29 mouse cellular contexts compared by ENCODE assay signal in genomic region chr2:148454014-148454542, GRCm38 (mm10). TPM values are rescaled to one million over a fixed set of nuclear protein-coding genes. Genes with fewer than 3 reads are reported as not detected.
A peak's percentile ranks its signal among the peaks of the same experiment; 100 is the strongest.
DNase-seq lines count a peak whose midpoint lies in the region; ATAC-seq lines count a peak whose summit lies in the region.
"Had no signal": no experiment of that assay in that cellular context is flagged by ENCODE, and none has a peak within 500 bp of the region (broad histone marks: within the 10 kb centered on the region; RNA-seq: fewer than 3 reads in every experiment).

No protein-coding gene starts in this region.

- no peak overlapping the region for H3K9ac ChIP-seq in lung, embryonic 16.5 days (ENCODE audit: low read length)
- H3K9ac ChIP-seq: embryonic facial prominence, embryonic 15.5 days; forebrain, embryonic 15.5 days; hindbrain, embryonic 13.5 days; liver, embryonic 12.5 days; liver, postnatal 0 days; midbrain, embryonic 13.5 days; neural tube, embryonic 15.5 days had no signal

- ATAC-seq in lung, embryonic 16.5 days (ENCODE audit: low read depth) = no peak
- peak; percentile 43; the same call in 1 of the 2 replicates for ATAC-seq in granulocyte monocyte progenitor cell, adult 5-6 weeks (replicated peaks; ENCODE audit: poor library complexity, severe bottlenecking)
- ATAC-seq: forebrain, embryonic 15.5 days; intestine, embryonic 16.5 days; liver, embryonic 12.5 days; liver, postnatal 0 days; midbrain, embryonic 13.5 days had no signal

- no peaks in the 10 kb centered on the region for H3K36me3 ChIP-seq in lung, embryonic 16.5 days (ENCODE audit: control insufficient read depth, insufficient read depth, low read length)
- H3K36me3 ChIP-seq in splenic B cell, adult 2 months (ENCODE audit: control insufficient read depth, insufficient read depth, low read length, poor library complexity, severe bottlenecking) = no peaks in the 10 kb centered on the region
- no peaks in the 10 kb centered on the region for H3K36me3 ChIP-seq in hindbrain, embryonic 10.5 days
- H3K36me3 ChIP-seq: embryonic facial prominence, embryonic 10.5 days; embryonic facial prominence, embryonic 15.5 days; forebrain, embryonic 15.5 days; G1E; hindbrain, embryonic 13.5 days; liver, embryonic 12.5 days; midbrain, embryonic 13.5 days; neural tube, embryonic 15.5 days had no signal

- H3K4me2 ChIP-seq in lung, embryonic 16.5 days (ENCODE audit: low read depth, low read length) = no peak overlapping the region
- H3K4me2 ChIP-seq: embryonic facial prominence, embryonic 15.5 days; forebrain, embryonic 15.5 days; heart, embryonic 11.5 days; hindbrain, embryonic 13.5 days; liver, embryonic 12.5 days; midbrain, embryonic 13.5 days; neural tube, embryonic 15.5 days had no signal

- no peaks in the 10 kb centered on the region for H3K9me3 ChIP-seq in lung, embryonic 16.5 days (ENCODE audit: control insufficient read depth, low read length)
- no peaks in the 10 kb centered on the region for H3K9me3 ChIP-seq in hindbrain, embryonic 10.5 days
- H3K9me3 ChIP-seq: embryonic facial prominence, embryonic 10.5 days; embryonic facial prominence, embryonic 15.5 days; forebrain, embryonic 15.5 days; hindbrain, embryonic 13.5 days; liver, embryonic 12.5 days; midbrain, embryonic 13.5 days; neural tube, embryonic 15.5 days had no signal

- peak overlapping the region; percentile 20 for H3K27ac ChIP-seq in lung, embryonic 16.5 days (ENCODE audit: low read length)
- H3K27ac ChIP-seq in hindbrain, embryonic 10.5 days = no peak overlapping the region
- H3K27ac ChIP-seq: embryonic facial prominence, embryonic 10.5 days; embryonic facial prominence, embryonic 15.5 days; forebrain, embryonic 15.5 days; hindbrain, embryonic 13.5 days; kidney, postnatal 0 days; liver, embryonic 12.5 days; midbrain, embryonic 13.5 days; neural tube, embryonic 15.5 days had no signal

- peaks cover 12% of the 10 kb centered on the region for H3K4me1 ChIP-seq in lung, embryonic 16.5 days (replicated peaks; ENCODE audit: control insufficient read depth, insufficient read depth, low read length)
- no peaks in the 10 kb centered on the region for H3K4me1 ChIP-seq in hindbrain, embryonic 10.5 days (replicated peaks)
- H3K4me1 ChIP-seq: embryonic facial prominence, embryonic 10.5 days; embryonic facial prominence, embryonic 15.5 days; forebrain, embryonic 15.5 days; hindbrain, embryonic 13.5 days; liver, embryonic 12.5 days; midbrain, embryonic 13.5 days; neural tube, embryonic 15.5 days had no signal

- no peak for DNase-seq in lung, postnatal 10 days
- DNase-seq in NIH3T3 (ENCODE audit: low read depth) = peak; percentile 80
- DNase-seq in splenic B cell, adult 2 months (ENCODE audit: low read depth, low spot score) = peak; percentile 56
- DNase-seq in hindbrain, embryonic 10.5 days (ENCODE audit: low spot score) = no peak
- DNase-seq in Muller cell, postnatal 12 days (ENCODE audit: inconsistent ontology term) = no peak
- DNase-seq: cerebellum, adult 8-10 months; cerebellum, postnatal 25 days; heart, postnatal 36 days; kidney, adult 8-10 months; kidney, postnatal 4 days; layer of hippocampus, postnatal 36 days; left cerebral cortex, postnatal 4 days; liver, postnatal 0 days; lung, postnatal 36 days had no signal

- no peak overlapping the region for H3K4me3 ChIP-seq in lung, embryonic 16.5 days (ENCODE audit: low read length)
- H3K4me3 ChIP-seq in hindbrain, embryonic 10.5 days = no peak overlapping the region
- H3K4me3 ChIP-seq: embryonic facial prominence, embryonic 10.5 days; embryonic facial prominence, embryonic 15.5 days; forebrain, embryonic 15.5 days; hindbrain, embryonic 13.5 days; liver, embryonic 12.5 days; midbrain, embryonic 13.5 days; neural tube, embryonic 15.5 days had no signal

- no peaks in the 10 kb centered on the region for H3K27me3 ChIP-seq in lung, embryonic 16.5 days (ENCODE audit: control insufficient read depth, insufficient read depth, low read depth, low read length)
- no peaks in the 10 kb centered on the region for H3K27me3 ChIP-seq in splenic B cell, adult 2 months (ENCODE audit: control insufficient read depth, insufficient read depth, low read length, poor library complexity, severe bottlenecking)
- no peaks in the 10 kb centered on the region for H3K27me3 ChIP-seq in hindbrain, embryonic 10.5 days (ENCODE audit: insufficient read depth, poor library complexity, severe bottlenecking)
- H3K27me3 ChIP-seq: embryonic facial prominence, embryonic 15.5 days; forebrain, embryonic 15.5 days; hindbrain, embryonic 13.5 days; liver, embryonic 12.5 days; midbrain, embryonic 13.5 days; neural tube, embryonic 15.5 days had no signal

- WGBS in lung, embryonic 16.5 days = 80% methylated on average over 4 of the region's 4 CpGs
- WGBS in hindbrain, embryonic 10.5 days = 81% methylated on average over 4 of the region's 4 CpGs

RNA-seq across cellular contexts. Expression of gene Cd93, which starts 10.7 kb away (rescaled TPM):
- 38.3 and 40.2 TPM in 2 replicates for polyA plus RNA-seq in lung, embryonic 16.5 days (2015; fragmentation: Nextera tagmentation; extraction: Ambion mirVana)
- 148 and 150 TPM in 2 replicates for total RNA-seq in granulocyte monocyte progenitor cell, adult 5-6 weeks (2014; fragmentation: Nextera tagmentation)
- 145 TPM in 2 replicates for total RNA-seq in granulocyte monocyte progenitor cell, adult 5-6 weeks (2017)
- 4.7 and 6.3 TPM in 2 replicates for polyA plus RNA-seq in hindbrain, embryonic 10.5 days (2016; fragmentation: Nextera tagmentation; extraction: Ambion mirVana)

RNA-seq across cellular contexts. Expression of gene Thbd, which starts 46.1 kb away (rescaled TPM):
- 100.0 and 109 TPM in 2 replicates for polyA plus RNA-seq in lung, embryonic 16.5 days (2015; fragmentation: Nextera tagmentation; extraction: Ambion mirVana)
- 9.7 and 14.6 TPM in 2 replicates for total RNA-seq in granulocyte monocyte progenitor cell, adult 5-6 weeks (2014; fragmentation: Nextera tagmentation)
- total RNA-seq in granulocyte monocyte progenitor cell, adult 5-6 weeks (2017) = 11.8 and 13.0 TPM in 2 replicates
- 6.8 and 7.8 TPM in 2 replicates for polyA plus RNA-seq in hindbrain, embryonic 10.5 days (2016; fragmentation: Nextera tagmentation; extraction: Ambion mirVana)
- total RNA-seq: G1E had no signal
- polyA plus RNA-seq: G1E had no signal

RNA-seq across cellular contexts. Expression of gene Sstr4, which starts 58.9 kb away (rescaled TPM):
- polyA plus RNA-seq in lung, embryonic 16.5 days (2015; fragmentation: Nextera tagmentation; extraction: Ambion mirVana) = 3.1 and 3.8 TPM in 2 replicates
- total RNA-seq in granulocyte monocyte progenitor cell, adult 5-6 weeks (2014; fragmentation: Nextera tagmentation) = not detected in 2 replicates
- total RNA-seq in granulocyte monocyte progenitor cell, adult 5-6 weeks (2017) = not detected in 2 replicates
- 0.45 and 0.63 TPM in 2 replicates for polyA plus RNA-seq in hindbrain, embryonic 10.5 days (2016; fragmentation: Nextera tagmentation; extraction: Ambion mirVana)
- total RNA-seq: G1E; megakaryocyte-erythroid progenitor cell, adult 5-6 weeks had no signal
- polyA plus RNA-seq: G1E; liver, postnatal 0 days; testis, adult 2 months had no signal

Comparison
In these comparisons a context has a peak if more than half of its experiments do, and no peak if none do; other contexts are left out.
1. DNase-seq: peak in NIH3T3 (single experiment) and splenic B cell, adult 2 months (single experiment); none in lung, postnatal 10 days (single experiment), hindbrain, embryonic 10.5 days (single experiment) and Muller cell, postnatal 12 days (single experiment).
2. RNA of gene Thbd, which starts 46.1 kb away (polyA plus RNA-seq): 100.0 to 109 TPM in lung, embryonic 16.5 days; 6.8 to 7.8 TPM in hindbrain, embryonic 10.5 days; every median in the first group is over 10 times any median in the second.